ENCODE assay signal across 19 mouse cellular contexts in genomic region chr11:119664678-119665307, GRCm38 (mm10).
A peak's percentile ranks its signal among the peaks of the same experiment; 100 is the strongest.
DNase-seq lines count a peak whose midpoint lies in the region; ATAC-seq and TF ChIP-seq lines count a peak whose summit lies in the region.
"Had no signal": no experiment of that assay in that cellular context is flagged by ENCODE, and none has a peak within 500 bp of the region (broad histone marks: within the 10 kb centered on the region; RNA-seq: fewer than 3 reads in every experiment).

No protein-coding gene starts in this region.

- peak; percentile 44 for DNase-seq in forebrain, embryonic 14.5 days (ENCODE audit: low spot score)
- DNase-seq in MEL (ENCODE audit: low read depth, low spot score) = no peak
- peak; percentile 59 for DNase-seq in brain, embryonic 14.5 days (ENCODE audit: low read depth)
- no peak for DNase-seq in cerebellum, postnatal 25 days
- DNase-seq: cerebellum, adult 11-12 months; cerebellum, adult 9-10 months; gastrocnemius, postnatal 14 days; heart, postnatal 10 days; heart, postnatal 4 days; kidney, adult 8-10 months had no signal

- WGBS in forebrain, embryonic 14.5 days = 49% methylated on average over 10 of the region's 10 CpGs
- WGBS in forebrain, embryonic 13.5 days = 60% methylated on average over 10 of the region's 10 CpGs
- WGBS in hindbrain, embryonic 13.5 days = 80% methylated on average over 10 of the region's 10 CpGs
- 77% methylated on average over 10 of the region's 10 CpGs for WGBS in hindbrain, embryonic 16.5 days

- peaks cover 4% of the 10 kb centered on the region; the same call in 1 of the 2 replicates for H3K4me1 ChIP-seq in forebrain, embryonic 14.5 days (ENCODE audit: control insufficient read depth, insufficient read depth, low read length)
- peaks cover 16% of the 10 kb centered on the region for H3K4me1 ChIP-seq in forebrain, embryonic 13.5 days
- peaks cover 55% of the 10 kb centered on the region for H3K4me1 ChIP-seq in hindbrain, embryonic 13.5 days (replicated peaks)
- peaks cover 17% of the 10 kb centered on the region for H3K4me1 ChIP-seq in hindbrain, embryonic 16.5 days (ENCODE audit: control insufficient read depth, insufficient read depth, low read depth, low read length)
- H3K4me1 ChIP-seq in MEL (ENCODE audit: control insufficient read depth in 1 of 2, insufficient read depth in 2 of 2, low read length in 2 of 2) = peaks cover 15 to 31% of the 10 kb centered on the region in 2 experiments

- H3K4me3 ChIP-seq in forebrain, embryonic 14.5 days (ENCODE audit: low read depth, low read length) = no peak overlapping the region
- no peak overlapping the region for H3K4me3 ChIP-seq in forebrain, embryonic 13.5 days
- no peak overlapping the region for H3K4me3 ChIP-seq in hindbrain, embryonic 13.5 days
- no peak overlapping the region for H3K4me3 ChIP-seq in hindbrain, embryonic 16.5 days (ENCODE audit: low read length)
- no peak overlapping the region for H3K4me3 ChIP-seq in MEL (ENCODE audit: control insufficient read depth in 1 of 2, insufficient read depth in 1 of 2, low read depth in 2 of 2, low read length in 2 of 2)
- H3K4me3 ChIP-seq: embryonic facial prominence, embryonic 10.5 days; forebrain, embryonic 10.5 days; heart, embryonic 13.5 days; hindbrain, embryonic 15.5 days had no signal

- H3K36me3 ChIP-seq in forebrain, embryonic 14.5 days (ENCODE audit: control insufficient read depth, insufficient read depth, low read length) = no peaks in the 10 kb centered on the region
- no peaks in the 10 kb centered on the region for H3K36me3 ChIP-seq in forebrain, embryonic 13.5 days (ENCODE audit: poor library complexity, severe bottlenecking)
- H3K36me3 ChIP-seq in hindbrain, embryonic 13.5 days = no peaks in the 10 kb centered on the region
- H3K36me3 ChIP-seq in hindbrain, embryonic 16.5 days (ENCODE audit: control insufficient read depth, insufficient read depth, low read length) = no peaks in the 10 kb centered on the region
- H3K36me3 ChIP-seq in MEL (ENCODE audit: control insufficient read depth in 1 of 2, insufficient read depth in 2 of 2, low read length in 2 of 2) = peaks cover 0 to 22% of the 10 kb centered on the region in 2 experiments; a peak in 3 of 4 replicates
- H3K36me3 ChIP-seq: heart, embryonic 13.5 days; hindbrain, embryonic 15.5 days had no signal

- H3K27me3 ChIP-seq in forebrain, embryonic 14.5 days (replicated peaks; ENCODE audit: control insufficient read depth, insufficient read depth, low read length) = no peaks in the 10 kb centered on the region
- no peaks in the 10 kb centered on the region for H3K27me3 ChIP-seq in forebrain, embryonic 13.5 days
- no peaks in the 10 kb centered on the region for H3K27me3 ChIP-seq in hindbrain, embryonic 13.5 days
- H3K27me3 ChIP-seq in hindbrain, embryonic 16.5 days (replicated peaks; ENCODE audit: control insufficient read depth, insufficient read depth, low read length) = no peaks in the 10 kb centered on the region
- H3K27me3 ChIP-seq in MEL (ENCODE audit: control insufficient read depth in 1 of 2, insufficient read depth in 2 of 2, low read length in 2 of 2) = no peaks in the 10 kb centered on the region
- H3K27me3 ChIP-seq: heart, embryonic 13.5 days; hindbrain, embryonic 15.5 days had no signal

- no peaks in the 10 kb centered on the region for H3K9me3 ChIP-seq in forebrain, embryonic 14.5 days (replicated peaks; ENCODE audit: control insufficient read depth, low read length)
- no peaks in the 10 kb centered on the region for H3K9me3 ChIP-seq in forebrain, embryonic 13.5 days (replicated peaks)
- no peaks in the 10 kb centered on the region for H3K9me3 ChIP-seq in hindbrain, embryonic 13.5 days
- H3K9me3 ChIP-seq in hindbrain, embryonic 16.5 days (ENCODE audit: control insufficient read depth, low read length) = no peaks in the 10 kb centered on the region
- H3K9me3 ChIP-seq in MEL (replicated peaks; ENCODE audit: insufficient read depth, low read length) = no peaks in the 10 kb centered on the region
- H3K9me3 ChIP-seq: embryonic facial prominence, embryonic 10.5 days; forebrain, embryonic 10.5 days; heart, embryonic 13.5 days; hindbrain, embryonic 15.5 days had no signal

- ATAC-seq in forebrain, embryonic 14.5 days = peak; percentile 52; the same call in 1 of the 2 replicates
- no peak for ATAC-seq in forebrain, embryonic 13.5 days
- ATAC-seq in hindbrain, embryonic 13.5 days (ENCODE audit: low FRiP score) = no peak
- ATAC-seq in hindbrain, embryonic 16.5 days = no peak
- ATAC-seq: inflammation-experienced regulatory T-cells, adult 6 months; intestine, postnatal 0 days had no signal

- TF ChIP-seq EP300 in MEL (IDR thresholded peaks at IDR 0.05; ENCODE audit: low read depth in 1 of 2, low read length in 2 of 2) = no peak

- no peak for TF ChIP-seq RAD21 in MEL (IDR thresholded peaks at IDR 0.05; ENCODE audit: low read depth, low read length)

- H3K79me2 ChIP-seq in MEL (ENCODE audit: control insufficient read depth, insufficient read depth, low read length, poor library complexity) = peaks cover 45% of the 10 kb centered on the region

- H3K4me2 ChIP-seq in forebrain, embryonic 14.5 days (ENCODE audit: low read length) = no peak overlapping the region
- H3K4me2 ChIP-seq in forebrain, embryonic 13.5 days = no peak overlapping the region
- H3K4me2 ChIP-seq in hindbrain, embryonic 13.5 days = no peak overlapping the region
- H3K4me2 ChIP-seq in hindbrain, embryonic 16.5 days (ENCODE audit: low read length) = no peak overlapping the region
- H3K4me2 ChIP-seq: heart, embryonic 13.5 days; hindbrain, embryonic 15.5 days had no signal

- no peak overlapping the region for H3K9ac ChIP-seq in forebrain, embryonic 14.5 days (ENCODE audit: low read length)
- H3K9ac ChIP-seq in forebrain, embryonic 13.5 days = no peak overlapping the region
- H3K9ac ChIP-seq in hindbrain, embryonic 13.5 days = no peak overlapping the region
- no peak overlapping the region for H3K9ac ChIP-seq in hindbrain, embryonic 16.5 days (ENCODE audit: low read depth, low read length)
- H3K9ac ChIP-seq in MEL (ENCODE audit: control insufficient read depth, low read depth, low read length, poor library complexity, severe bottlenecking) = no peak overlapping the region
- H3K9ac ChIP-seq: heart, embryonic 13.5 days; hindbrain, embryonic 15.5 days had no signal

- TF ChIP-seq POLR2A in MEL (IDR thresholded peaks at IDR 0.05; ENCODE audit: control insufficient read depth in 1 of 2, insufficient read depth in 1 of 2, low read depth in 1 of 2, low read length in 2 of 2, poor library complexity in 1 of 2) = no peak
- TF ChIP-seq POLR2A in brain, embryonic 14.5 days (IDR thresholded peaks at IDR 0.05; ENCODE audit: borderline replicate concordance, extremely low read depth, insufficient read depth, insufficient read length, poor library complexity, severe bottlenecking) = no peak

- no peak for TF ChIP-seq CTCF in MEL (IDR thresholded peaks at IDR 0.05 in 2 of 3, conservative IDR thresholded peaks at IDR 0.05 in 1 of 3; ENCODE audit: control insufficient read depth in 1 of 3, insufficient read depth in 1 of 3, low read depth in 2 of 3, low read length in 3 of 3, poor library complexity in 1 of 3, severe bottlenecking in 1 of 3)
- TF ChIP-seq CTCF in brain, embryonic 14.5 days (IDR thresholded peaks at IDR 0.05; ENCODE audit: borderline replicate concordance, extremely low read depth, insufficient read depth, insufficient read length) = no peak

- H3K27ac ChIP-seq in forebrain, embryonic 14.5 days (ENCODE audit: low read depth, low read length) = no peak overlapping the region
- H3K27ac ChIP-seq in forebrain, embryonic 13.5 days = no peak overlapping the region
- H3K27ac ChIP-seq in hindbrain, embryonic 13.5 days = peak overlapping the region; percentile 31; the same call in 1 of the 2 replicates
- no peak overlapping the region for H3K27ac ChIP-seq in hindbrain, embryonic 16.5 days (ENCODE audit: low read depth, low read length)
- no peak overlapping the region for H3K27ac ChIP-seq in MEL (ENCODE audit: control insufficient read depth, low read depth, low read length)
- H3K27ac ChIP-seq: embryonic facial prominence, embryonic 10.5 days; forebrain, embryonic 10.5 days; hindbrain, embryonic 15.5 days had no signal

TF ChIP-seq in MEL, 35 proteins besides CTCF, POLR2A, EP300 and RAD21:
- TF ChIP-seq E2F4 (IDR thresholded peaks at IDR 0.05; ENCODE audit: borderline replicate concordance, low read depth, low read length) = no peak
- no peak for TF ChIP-seq ZKSCAN1 (IDR thresholded peaks at IDR 0.05; ENCODE audit: low read depth, low read length)
- TF ChIP-seq GATA1 (IDR thresholded peaks at IDR 0.05; ENCODE audit: low read depth, low read length) = peak; percentile 31; the same call in 1 of the 2 replicates
- no peak for TF ChIP-seq USF1 (IDR thresholded peaks at IDR 0.05; ENCODE audit: low read depth, low read length)
- no peak for TF ChIP-seq MEF2A (IDR thresholded peaks at IDR 0.05; ENCODE audit: extremely low read depth, insufficient replicate concordance, low read depth, low read length, poor library complexity, severe bottlenecking)
- TF ChIP-seq TBP (IDR thresholded peaks at IDR 0.05; ENCODE audit: low read depth, low read length) = no peak
- 0 out of 2 replicates have a peak, but pooled peaks have one; percentile 11 for TF ChIP-seq ETS1 (IDR thresholded peaks at IDR 0.05; ENCODE audit: low read depth, low read length)
- no peak for TF ChIP-seq SMC3 (IDR thresholded peaks at IDR 0.05; ENCODE audit: low read depth, low read length)
- no peak for TF ChIP-seq GABPA (IDR thresholded peaks at IDR 0.05; ENCODE audit: low read depth, low read length)
- TF ChIP-seq NELFE (IDR thresholded peaks at IDR 0.05; ENCODE audit: low read depth, low read length) = no peak
- no peak for TF ChIP-seq SIN3A (IDR thresholded peaks at IDR 0.05; ENCODE audit: low read length)
TF ChIP-seq in MEL: peak in this region for 2.

Comparison
In these comparisons a context has a peak if more than half of its experiments do, and no peak if none do; other contexts are left out.
1. DNase-seq: peak in forebrain, embryonic 14.5 days (single experiment) and brain, embryonic 14.5 days (single experiment); none in MEL (single experiment) and cerebellum, postnatal 25 days (0 of 2).